Mouse (Mus musculus): ENCODE data around the gene Kcmf1. TPM values are rescaled to one million over a fixed set of nuclear protein-coding genes. Genes with fewer than 3 reads are reported as not detected.

Gene Kcmf1
- total and polyA plus RNA-seq, 2 experiments from 2014 or later = 50.1 to 80.5 TPM

- TF ChIP-seq CTCF (IDR thresholded peaks at IDR 0.05; ENCODE audit: low read depth) = no peak
- Histone ChIP-seq H3K27ac (ENCODE audit: low read depth, low read length) (no peak overlapping the region), H3K4me3 (ENCODE audit: low read depth, low read length) (no peak overlapping the region), H3K9ac (no peak overlapping the region), H3K4me2 (ENCODE audit: low read depth) (no peak overlapping the region), H3K4me1 (ENCODE audit: insufficient read depth) (no peaks in the 10 kb centered on the region), H3K36me3 (ENCODE audit: insufficient read depth) (no peaks in the 10 kb centered on the region), H3K27me3 (ENCODE audit: insufficient read depth, low read length) (no peaks in the 10 kb centered on the region), H3K9me3 (ENCODE audit: low read length) (no peaks in the 10 kb centered on the region)
- ATAC-seq (no peak), DNase-seq (no peak)
- WGBS = 60% methylated on average over 9 of the region's 9 CpGs
Observed at GRCm38 (mm10) chr6:72918510-72919033, 18.8 kb upstream of the Kcmf1 start.

GRCm38 (mm10) chr6:72916330-72916729 lies 16.6 kb upstream of the Kcmf1 start:
- Histone ChIP-seq H3K9ac (no peak overlapping the region), H3K4me3 (ENCODE audit: low read depth, low read length) (no peak overlapping the region), H3K27me3 (ENCODE audit: insufficient read depth, low read length) (no peaks in the 10 kb centered on the region), H3K27ac (ENCODE audit: low read depth, low read length) (no peak overlapping the region), H3K36me3 (ENCODE audit: insufficient read depth) (no peaks in the 10 kb centered on the region), H3K4me1 (ENCODE audit: insufficient read depth) (no peaks in the 10 kb centered on the region), H3K4me2 (ENCODE audit: low read depth) (no peak overlapping the region), H3K9me3 (ENCODE audit: low read length) (no peaks in the 10 kb centered on the region)
- ATAC-seq (no peak), DNase-seq (no peak)
- no peak for TF ChIP-seq CTCF (IDR thresholded peaks at IDR 0.05; ENCODE audit: low read depth)
- 78% methylated on average over 7 of the region's 7 CpGs for WGBS

- ATAC-seq = no peak
- H3K9ac ChIP-seq = no peak overlapping the region
Observed at GRCm38 (mm10) chr6:72914087-72914749, 14.4 kb upstream of the Kcmf1 start.

GRCm38 (mm10) chr6:72911261-72911660 lies 11.5 kb upstream of the Kcmf1 start:
- no peak overlapping the region for H3K4me3 ChIP-seq (ENCODE audit: low read depth, low read length)
- ATAC-seq = no peak

More at GRCm38 (mm10) chr6:72914087-72914749, 14.4 kb upstream of the Kcmf1 start:
- no peak for DNase-seq
- Histone ChIP-seq H3K36me3 (ENCODE audit: insufficient read depth) (no peaks in the 10 kb centered on the region), H3K27me3 (ENCODE audit: insufficient read depth, low read length) (no peaks in the 10 kb centered on the region), H3K27ac (ENCODE audit: low read depth, low read length) (no peak overlapping the region), H3K9me3 (ENCODE audit: low read length) (no peaks in the 10 kb centered on the region), H3K4me3 (ENCODE audit: low read depth, low read length) (no peak overlapping the region), H3K4me1 (ENCODE audit: insufficient read depth) (no peaks in the 10 kb centered on the region), H3K4me2 (ENCODE audit: low read depth) (no peak overlapping the region)
- no peak for TF ChIP-seq CTCF (IDR thresholded peaks at IDR 0.05; ENCODE audit: low read depth)
- 84% methylated on average over 6 of the region's 6 CpGs for WGBS

GRCm38 (mm10) chr6:72902254-72902990 lies 2.6 kb upstream of the Kcmf1 start:
- H3K4me1 ChIP-seq (ENCODE audit: insufficient read depth) = peaks cover 9% of the 10 kb centered on the region; the same call in 1 of the 2 replicates
- WGBS = 86% methylated on average over 6 of the region's 6 CpGs
- no peak overlapping the region for H3K9ac ChIP-seq
- ATAC-seq = no peak
- H3K9me3 ChIP-seq (ENCODE audit: low read length) = no peaks in the 10 kb centered on the region
- H3K36me3 ChIP-seq (ENCODE audit: insufficient read depth) = no peaks in the 10 kb centered on the region
- no peak overlapping the region for H3K4me2 ChIP-seq (ENCODE audit: low read depth)
- no peak overlapping the region for H3K27ac ChIP-seq (ENCODE audit: low read depth, low read length)
- DNase-seq = no peak
- TF ChIP-seq CTCF (IDR thresholded peaks at IDR 0.05; ENCODE audit: low read depth) = no peak
- H3K27me3 ChIP-seq (ENCODE audit: insufficient read depth, low read length) = no peaks in the 10 kb centered on the region
- no peak overlapping the region for H3K4me3 ChIP-seq (ENCODE audit: low read depth, low read length)

More at GRCm38 (mm10) chr6:72911261-72911660, 11.5 kb upstream of the Kcmf1 start:
- no peaks in the 10 kb centered on the region for H3K27me3 ChIP-seq (ENCODE audit: insufficient read depth, low read length)
- WGBS = 62% methylated on average over 4 of the region's 4 CpGs
- no peaks in the 10 kb centered on the region for H3K9me3 ChIP-seq (ENCODE audit: low read length)
- no peak overlapping the region for H3K9ac ChIP-seq
- no peak for TF ChIP-seq CTCF (IDR thresholded peaks at IDR 0.05; ENCODE audit: low read depth)
- DNase-seq = no peak
- H3K4me1 ChIP-seq (ENCODE audit: insufficient read depth) = no peaks in the 10 kb centered on the region
- H3K36me3 ChIP-seq (ENCODE audit: insufficient read depth) = no peaks in the 10 kb centered on the region
- H3K27ac ChIP-seq (ENCODE audit: low read depth, low read length) = no peak overlapping the region
- H3K4me2 ChIP-seq (ENCODE audit: low read depth) = no peak overlapping the region

- no peak for DNase-seq
- 56% methylated on average over 7 of the region's 7 CpGs for WGBS
- Histone ChIP-seq H3K27ac (ENCODE audit: low read depth, low read length) (no peak overlapping the region), H3K36me3 (ENCODE audit: insufficient read depth) (no peaks in the 10 kb centered on the region), H3K9me3 (ENCODE audit: low read length) (no peaks in the 10 kb centered on the region), H3K4me3 (ENCODE audit: low read depth, low read length) (peak overlapping the region; percentile 92; the same call in 1 of the 2 replicates), H3K9ac (0 out of 2 replicates have a peak overlapping the region, but pooled peaks have one; percentile 97), H3K27me3 (ENCODE audit: insufficient read depth, low read length) (no peaks in the 10 kb centered on the region), H3K4me2 (ENCODE audit: low read depth) (peak overlapping the region; percentile 62), H3K4me1 (ENCODE audit: insufficient read depth) (peaks cover 9% of the 10 kb centered on the region; the same call in 1 of the 2 replicates)
- TF ChIP-seq CTCF (IDR thresholded peaks at IDR 0.05; ENCODE audit: low read depth) = no peak
- no peak for ATAC-seq
Observed at GRCm38 (mm10) chr6:72900952-72901351, 1.2 kb upstream of the Kcmf1 start.

Data from forebrain, postnatal 0 days (tissue).